Mouse (Mus musculus): Measurements from ENCODE around the gene Gm4981. TPM values are rescaled to one million over a fixed set of nuclear protein-coding genes. Genes with fewer than 3 reads are reported as not detected.
A peak's percentile ranks its signal among the peaks of the same experiment; 100 is the strongest.
"Not testable (repeated sequence)": the region's sequence is repeated elsewhere in the genome, so short reads cannot be mapped to it uniquely, and the experiment has no call there.

Gm4981 gene
- polyA plus RNA-seq, 1 experiment = not detected

DNA sequence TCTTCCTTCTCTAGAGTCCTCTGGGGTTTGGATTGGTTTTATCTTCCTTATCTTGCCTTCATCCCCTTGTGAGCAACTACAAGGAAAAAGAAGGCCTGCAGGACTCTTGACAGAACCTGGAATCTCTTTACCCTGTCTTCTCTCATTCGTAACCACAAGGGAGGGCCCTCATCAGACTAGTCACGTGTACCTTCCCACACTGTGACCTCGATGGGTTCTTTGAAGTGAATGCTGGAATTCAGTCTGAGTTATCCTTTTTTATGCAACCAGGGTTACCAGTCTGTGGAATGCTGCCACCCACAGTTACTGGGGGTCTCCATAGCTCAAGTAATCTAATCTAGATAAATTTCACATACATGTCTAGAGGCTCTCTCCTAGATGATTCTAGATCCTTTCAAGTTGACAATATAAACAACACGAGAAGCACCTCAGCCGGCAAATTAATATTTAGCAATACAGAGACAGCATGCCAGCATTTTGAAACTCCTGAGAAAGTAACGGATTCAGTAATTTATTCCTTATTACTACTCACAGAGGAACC is 18.2 kb upstream of the Gm4981 start:
- peaks cover 6% of the 10 kb centered on the region for H3K79me2 ChIP-seq (ENCODE audit: control insufficient read depth, insufficient read depth)
- peaks cover 4% of the 10 kb centered on the region for H3K36me3 ChIP-seq (ENCODE audit: control insufficient read depth, insufficient read depth)
- no peak overlapping the region for H3ac ChIP-seq (ENCODE audit: control insufficient read depth, insufficient read length, low read depth)
- H3K4me3 ChIP-seq (ENCODE audit: insufficient read depth, poor library complexity, severe bottlenecking) = peak overlapping the region; percentile 78
- TF ChIP-seq FOSL1 (IDR thresholded peaks at IDR 0.05; ENCODE audit: insufficient read depth, low read length, poor library complexity, severe bottlenecking) = no peak
- peak; percentile 62 for TF ChIP-seq USF1 (IDR thresholded peaks at IDR 0.05; ENCODE audit: low read depth)
- H3K79me3 ChIP-seq (ENCODE audit: low read depth) = no peaks in the 10 kb centered on the region
- no peaks in the 10 kb centered on the region for H3K27me3 ChIP-seq (ENCODE audit: control insufficient read depth, insufficient read depth, insufficient read length)

DNA sequence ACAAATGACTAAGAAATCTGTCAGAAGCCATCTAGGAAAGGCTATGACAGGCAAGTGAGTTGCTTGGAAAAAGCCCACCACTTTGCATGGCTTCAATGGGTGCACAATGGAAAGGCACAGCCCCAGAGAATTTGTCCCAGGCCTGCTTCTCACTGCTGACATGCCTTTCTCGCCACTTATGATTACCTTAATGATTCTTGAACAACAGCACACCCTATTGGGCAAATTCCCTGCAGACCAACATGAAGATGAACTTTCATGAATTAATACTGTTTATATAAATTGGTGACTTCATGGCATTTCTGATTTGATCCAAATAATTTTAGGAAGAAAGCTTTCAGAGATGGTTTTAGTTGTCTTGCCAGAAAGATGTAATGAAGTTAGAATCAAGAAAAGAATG is 13.0 kb upstream of the Gm4981 start:
- Histone ChIP-seq H3K79me3 (ENCODE audit: low read depth) (no peaks in the 10 kb centered on the region), H3K27me3 (ENCODE audit: control insufficient read depth, insufficient read depth, insufficient read length) (no peaks in the 10 kb centered on the region), H3K79me2 (ENCODE audit: control insufficient read depth, insufficient read depth) (no peaks in the 10 kb centered on the region), H3K36me3 (ENCODE audit: control insufficient read depth, insufficient read depth) (no peaks in the 10 kb centered on the region), H3K4me3 (ENCODE audit: insufficient read depth, poor library complexity, severe bottlenecking) (no peak overlapping the region), H3ac (ENCODE audit: control insufficient read depth, insufficient read length, low read depth) (no peak overlapping the region)
- TF ChIP-seq CEBPB (IDR thresholded peaks at IDR 0.05; ENCODE audit: low read depth) = no peak
- no peak for TF ChIP-seq FOSL1 (IDR thresholded peaks at IDR 0.05; ENCODE audit: insufficient read depth, low read length, poor library complexity, severe bottlenecking)
- TF ChIP-seq USF1 (IDR thresholded peaks at IDR 0.05; ENCODE audit: low read depth) = no peak
- no peak for TF ChIP-seq MAX (IDR thresholded peaks at IDR 0.05)
- TF ChIP-seq MYOG (IDR thresholded peaks at IDR 0.05; ENCODE audit: control insufficient read depth, extremely low read depth, insufficient read length) = no peak
- no peak for TF ChIP-seq MYOD1 (IDR thresholded peaks at IDR 0.05; ENCODE audit: control insufficient read depth, insufficient read length, low read depth)
- no peak for TF ChIP-seq CTCF (IDR thresholded peaks at IDR 0.05; ENCODE audit: control insufficient read depth, insufficient read depth, insufficient read length)

DNA sequence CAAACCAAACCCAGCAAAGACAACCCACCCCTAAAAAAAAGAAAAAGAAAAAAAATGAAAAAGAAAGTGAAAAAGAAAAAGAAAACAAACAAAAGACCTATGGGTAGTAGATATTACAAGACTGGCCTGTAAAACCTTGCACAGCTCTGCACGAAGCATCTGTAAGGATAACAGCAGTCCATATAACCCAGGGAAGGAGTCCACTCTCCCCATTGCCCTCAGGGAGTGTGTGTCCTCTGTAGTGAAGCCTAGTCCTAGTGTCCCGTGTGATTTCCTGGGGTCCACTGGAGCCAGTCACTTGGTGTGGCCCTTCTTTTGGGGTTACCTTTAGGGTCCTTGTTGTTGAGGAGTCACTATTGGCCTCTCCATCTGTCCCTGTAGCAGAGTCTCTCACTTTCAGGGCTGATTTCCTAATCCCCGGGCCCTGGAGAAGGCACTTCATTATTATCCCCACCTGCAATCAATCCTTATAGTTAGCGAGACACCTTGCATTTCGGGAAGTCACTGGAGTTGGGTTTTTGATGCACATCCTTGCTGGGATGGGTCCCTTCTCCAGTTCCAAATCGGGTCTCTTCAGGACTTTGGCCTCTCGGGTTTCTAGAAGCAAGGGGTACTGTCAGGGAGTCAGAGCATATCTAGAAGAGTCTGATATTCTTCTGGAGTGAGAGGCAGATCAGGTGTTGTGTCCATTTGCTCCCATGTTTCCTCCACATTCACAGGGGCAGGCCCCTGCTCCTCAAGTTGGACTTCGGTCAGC is 2.7 kb upstream of the Gm4981 start:
- H3K79me2 ChIP-seq (ENCODE audit: control insufficient read depth, insufficient read depth); H3K27me3 ChIP-seq (ENCODE audit: control insufficient read depth, insufficient read depth, insufficient read length); H3K36me3 ChIP-seq (ENCODE audit: control insufficient read depth, insufficient read depth); H3ac ChIP-seq (ENCODE audit: control insufficient read depth, insufficient read length, low read depth); H3K79me3 ChIP-seq (ENCODE audit: low read depth); H3K4me3 ChIP-seq (ENCODE audit: insufficient read depth, poor library complexity, severe bottlenecking): not testable (repeated sequence)

DNA sequence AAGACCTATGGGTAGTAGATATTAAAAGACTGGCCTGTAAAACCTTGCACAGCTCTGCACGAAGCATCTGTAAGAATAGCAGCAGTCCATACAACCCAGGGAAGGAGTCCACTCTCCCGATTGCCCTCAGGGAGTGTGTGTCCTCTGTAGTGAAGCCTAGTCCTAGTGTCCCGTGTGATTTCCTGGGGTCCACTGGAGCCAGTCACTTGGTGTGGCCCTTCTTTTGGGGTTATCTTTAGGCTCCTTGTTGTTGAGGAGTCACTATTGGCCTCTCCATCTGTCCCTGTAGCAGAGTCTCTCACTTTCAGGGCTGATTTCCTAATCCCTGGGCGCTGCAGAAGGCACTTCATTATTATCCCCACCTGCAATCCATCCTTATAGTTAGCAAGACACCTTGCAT is 1.5 kb downstream of the Gm4981 start:
- not testable (repeated sequence) for H3K79me2 ChIP-seq (ENCODE audit: control insufficient read depth, insufficient read depth)

DNA sequence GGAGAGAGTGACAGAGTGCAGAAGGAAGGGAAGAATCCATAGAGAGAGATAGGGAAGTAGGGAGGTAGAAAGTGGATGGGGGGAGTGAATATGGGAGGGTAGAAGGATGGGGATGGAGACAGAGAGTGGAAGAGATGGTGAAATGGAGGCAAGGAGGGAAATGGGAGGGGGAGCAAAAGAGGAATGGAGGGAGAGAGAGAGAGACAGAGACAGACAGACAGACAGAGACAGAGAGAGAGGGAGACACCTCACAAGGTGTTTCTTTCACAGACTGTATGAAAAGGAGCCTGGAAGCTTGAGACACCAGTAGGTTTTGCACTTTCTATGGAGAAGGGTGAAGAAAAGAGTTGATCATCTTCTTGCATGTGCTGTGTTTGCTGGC is 2.8 kb downstream of the Gm4981 start:
- not testable (repeated sequence) for H3K79me2 ChIP-seq (ENCODE audit: control insufficient read depth, insufficient read depth); H3K36me3 ChIP-seq (ENCODE audit: control insufficient read depth, insufficient read depth); H3K4me3 ChIP-seq (ENCODE audit: insufficient read depth, poor library complexity, severe bottlenecking); H3K27me3 ChIP-seq (ENCODE audit: control insufficient read depth, insufficient read depth, insufficient read length); H3K79me3 ChIP-seq (ENCODE audit: low read depth); H3ac ChIP-seq (ENCODE audit: control insufficient read depth, insufficient read length, low read depth)

More for the DNA sequence above, 1.5 kb downstream of the Gm4981 start:
- H3K79me3 ChIP-seq (ENCODE audit: low read depth); H3ac ChIP-seq (ENCODE audit: control insufficient read depth, insufficient read length, low read depth); H3K27me3 ChIP-seq (ENCODE audit: control insufficient read depth, insufficient read depth, insufficient read length); H3K4me3 ChIP-seq (ENCODE audit: insufficient read depth, poor library complexity, severe bottlenecking); H3K36me3 ChIP-seq (ENCODE audit: control insufficient read depth, insufficient read depth): not testable (repeated sequence)

DNA sequence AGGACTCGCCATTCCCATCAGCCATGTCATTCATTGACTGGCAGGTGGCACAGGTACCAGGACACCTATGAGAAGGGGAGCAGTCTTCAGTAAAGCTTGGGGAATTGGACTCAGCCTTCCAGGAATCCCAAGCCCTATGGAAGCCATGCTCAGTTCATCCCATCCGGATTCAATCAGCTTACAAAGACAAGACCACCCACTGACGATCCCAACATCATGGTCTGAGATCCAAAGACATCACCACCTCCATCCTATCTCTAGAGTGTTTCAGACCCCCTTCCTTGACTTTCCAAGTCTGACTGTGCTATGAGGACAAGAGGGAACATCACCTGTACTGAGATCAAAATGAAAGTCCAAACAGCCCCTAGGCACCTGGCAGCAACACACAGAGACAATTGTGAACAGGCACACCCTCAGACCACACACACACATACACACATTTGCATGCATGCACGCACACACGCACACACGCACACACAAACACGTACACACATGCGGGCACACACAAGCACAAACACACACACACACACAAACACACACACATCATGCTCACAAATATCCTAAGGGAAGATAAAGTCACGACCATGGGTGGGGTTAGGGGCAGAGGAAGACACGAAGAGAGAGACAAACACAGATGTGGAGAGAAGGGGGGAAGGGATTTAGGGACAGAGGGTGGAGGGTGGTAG is 3.3 kb downstream of the Gm4981 start:
- H3ac ChIP-seq (ENCODE audit: control insufficient read depth, insufficient read length, low read depth); H3K27me3 ChIP-seq (ENCODE audit: control insufficient read depth, insufficient read depth, insufficient read length); H3K79me3 ChIP-seq (ENCODE audit: low read depth); H3K36me3 ChIP-seq (ENCODE audit: control insufficient read depth, insufficient read depth); H3K79me2 ChIP-seq (ENCODE audit: control insufficient read depth, insufficient read depth); H3K4me3 ChIP-seq (ENCODE audit: insufficient read depth, poor library complexity, severe bottlenecking): not testable (repeated sequence)

DNA sequence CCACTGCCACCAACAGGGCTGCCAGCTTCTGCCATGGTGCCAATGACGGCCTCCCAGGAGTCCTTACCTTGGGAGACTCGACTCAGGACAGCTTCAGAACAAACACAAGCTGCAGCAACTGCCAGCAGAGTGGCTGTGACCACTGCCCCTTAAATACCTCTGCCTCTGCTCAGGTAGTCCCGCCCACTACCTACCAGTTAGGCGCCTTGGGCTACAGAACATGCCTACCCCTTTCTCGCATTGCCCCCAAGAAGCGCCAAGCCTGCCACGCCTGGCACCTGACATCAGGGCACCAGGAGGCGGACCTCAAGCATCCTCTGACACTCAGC is 3.9 kb downstream of the Gm4981 start, which contains the start of gene Duxf3:
TSS of gene Duxf3 (minus strand) at position 35 of the 329 bp plus-strand sequence.
- H3K4me3 ChIP-seq (ENCODE audit: insufficient read depth, poor library complexity, severe bottlenecking); H3K79me3 ChIP-seq (ENCODE audit: low read depth); H3K27me3 ChIP-seq (ENCODE audit: control insufficient read depth, insufficient read depth, insufficient read length); H3ac ChIP-seq (ENCODE audit: control insufficient read depth, insufficient read length, low read depth); H3K79me2 ChIP-seq (ENCODE audit: control insufficient read depth, insufficient read depth); H3K36me3 ChIP-seq (ENCODE audit: control insufficient read depth, insufficient read depth): not testable (repeated sequence)

Measured in C2C12 (cell line).